Mouse (Mus musculus): ENCODE measurements around the gene Spag7. TPM values are rescaled to one million over a fixed set of nuclear protein-coding genes. Genes with fewer than 3 reads are reported as not detected.

The Spag7 gene
- total RNA-seq, 1 experiment from 2014 or later: 114 TPM

- ATAC-seq (replicated peaks in 1 of 2; ENCODE audit: insufficient read depth in 1 of 2, low FRiP score in 2 of 2, low TSS enrichment in 1 of 2, low read depth in 1 of 2, poor library complexity in 2 of 2, severe bottlenecking in 2 of 2): no peak
Observed at GRCm38 (mm10) chr11:70650322-70651175, 18.7 kb downstream of the Spag7 start.

GRCm38 (mm10) chr11:70649185-70649734 lies 20.0 kb downstream of the Spag7 start:
- no peak for ATAC-seq (replicated peaks in 1 of 2; ENCODE audit: insufficient read depth in 1 of 2, low FRiP score in 2 of 2, low TSS enrichment in 1 of 2, low read depth in 1 of 2, poor library complexity in 2 of 2, severe bottlenecking in 2 of 2)

GRCm38 (mm10) chr11:70648512-70648911 lies 20.7 kb downstream of the Spag7 start:
- ATAC-seq (replicated peaks in 1 of 2; ENCODE audit: insufficient read depth in 1 of 2, low FRiP score in 2 of 2, low TSS enrichment in 1 of 2, low read depth in 1 of 2, poor library complexity in 2 of 2, severe bottlenecking in 2 of 2): no peak

- ATAC-seq (replicated peaks in 1 of 2; ENCODE audit: insufficient read depth in 1 of 2, low FRiP score in 2 of 2, low TSS enrichment in 1 of 2, low read depth in 1 of 2, poor library complexity in 2 of 2, severe bottlenecking in 2 of 2): no peak
Observed at GRCm38 (mm10) chr11:70647716-70648420, 21.3 kb downstream of the Spag7 start.

- ATAC-seq (replicated peaks in 1 of 2; ENCODE audit: insufficient read depth in 1 of 2, low FRiP score in 2 of 2, low TSS enrichment in 1 of 2, low read depth in 1 of 2, poor library complexity in 2 of 2, severe bottlenecking in 2 of 2): peak; percentile 77 to 85
Observed at GRCm38 (mm10) chr11:70646691-70647650, 22.2 kb downstream of the Spag7 start, which contains the start of the genes Rnf167 and Slc25a11. Rnf167 (plus strand) TSS chr11:70647235. Slc25a11 (minus strand) TSS chr11:70647479.

GRCm38 (mm10) chr11:70646259-70646555 lies 23.0 kb downstream of the Spag7 start:
- ATAC-seq (replicated peaks in 1 of 2; ENCODE audit: insufficient read depth in 1 of 2, low FRiP score in 2 of 2, low TSS enrichment in 1 of 2, low read depth in 1 of 2, poor library complexity in 2 of 2, severe bottlenecking in 2 of 2): no peak

- no peak for ATAC-seq (replicated peaks in 1 of 2; ENCODE audit: insufficient read depth in 1 of 2, low FRiP score in 2 of 2, low TSS enrichment in 1 of 2, low read depth in 1 of 2, poor library complexity in 2 of 2, severe bottlenecking in 2 of 2)
Observed at GRCm38 (mm10) chr11:70645461-70646258, 23.6 kb downstream of the Spag7 start.

- no peak for ATAC-seq (replicated peaks in 1 of 2; ENCODE audit: insufficient read depth in 1 of 2, low FRiP score in 2 of 2, low TSS enrichment in 1 of 2, low read depth in 1 of 2, poor library complexity in 2 of 2, severe bottlenecking in 2 of 2)
Observed at GRCm38 (mm10) chr11:70644564-70645103, 24.6 kb downstream of the Spag7 start.

- no peak for ATAC-seq (replicated peaks in 1 of 2; ENCODE audit: insufficient read depth in 1 of 2, low FRiP score in 2 of 2, low TSS enrichment in 1 of 2, low read depth in 1 of 2, poor library complexity in 2 of 2, severe bottlenecking in 2 of 2)
Observed at GRCm38 (mm10) chr11:70643051-70643450, 26.2 kb downstream of the Spag7 start.

GRCm38 (mm10) chr11:70641241-70641640 lies 28.0 kb downstream of the Spag7 start:
- ATAC-seq (replicated peaks in 1 of 2; ENCODE audit: insufficient read depth in 1 of 2, low FRiP score in 2 of 2, low TSS enrichment in 1 of 2, low read depth in 1 of 2, poor library complexity in 2 of 2, severe bottlenecking in 2 of 2): no peak

- ATAC-seq (replicated peaks in 1 of 2; ENCODE audit: insufficient read depth in 1 of 2, low FRiP score in 2 of 2, low TSS enrichment in 1 of 2, low read depth in 1 of 2, poor library complexity in 2 of 2, severe bottlenecking in 2 of 2): no peak
Observed at GRCm38 (mm10) chr11:70639976-70640375, 29.2 kb downstream of the Spag7 start.

- peak; percentile 76 to 89 for ATAC-seq (replicated peaks in 1 of 2; ENCODE audit: insufficient read depth in 1 of 2, low FRiP score in 2 of 2, low TSS enrichment in 1 of 2, low read depth in 1 of 2, poor library complexity in 2 of 2, severe bottlenecking in 2 of 2)
Observed at GRCm38 (mm10) chr11:70638714-70639278, 30.4 kb downstream of the Spag7 start, which contains the start of gene Gp1ba. Gp1ba (plus strand) TSS chr11:70639122.

- ATAC-seq (replicated peaks in 1 of 2; ENCODE audit: insufficient read depth in 1 of 2, low FRiP score in 2 of 2, low TSS enrichment in 1 of 2, low read depth in 1 of 2, poor library complexity in 2 of 2, severe bottlenecking in 2 of 2): no peak
Observed at GRCm38 (mm10) chr11:70638293-70638692, 30.9 kb downstream of the Spag7 start.

GRCm38 (mm10) chr11:70637764-70638163 lies 31.5 kb downstream of the Spag7 start:
- ATAC-seq (replicated peaks in 1 of 2; ENCODE audit: insufficient read depth in 1 of 2, low FRiP score in 2 of 2, low TSS enrichment in 1 of 2, low read depth in 1 of 2, poor library complexity in 2 of 2, severe bottlenecking in 2 of 2): no peak

GRCm38 (mm10) chr11:70635601-70636000 lies 33.6 kb downstream of the Spag7 start:
- no peak for ATAC-seq (replicated peaks in 1 of 2; ENCODE audit: insufficient read depth in 1 of 2, low FRiP score in 2 of 2, low TSS enrichment in 1 of 2, low read depth in 1 of 2, poor library complexity in 2 of 2, severe bottlenecking in 2 of 2)

- no peak for ATAC-seq (replicated peaks in 1 of 2; ENCODE audit: insufficient read depth in 1 of 2, low FRiP score in 2 of 2, low TSS enrichment in 1 of 2, low read depth in 1 of 2, poor library complexity in 2 of 2, severe bottlenecking in 2 of 2)
Observed at GRCm38 (mm10) chr11:70630129-70630528, 39.1 kb downstream of the Spag7 start.
